Mouse (Mus musculus) G1E (cell line): Measurements from ENCODE around the gene AU022252. TPM values are rescaled to one million over a fixed set of nuclear protein-coding genes. Genes with fewer than 3 reads are reported as not detected.

Experiments
- ATAC-seq: 2 replicates; pipeline ENCODE4 v1.8.0; 2016; ENCODE audit warnings: mild to moderate bottlenecking; ENCODE audit not compliant: insufficient number of reproducible peaks, poor library complexity, low FRiP score, severe bottlenecking; ENCODE audit errors: extremely low read depth
- DNase-seq: peaks from one replicate; pipeline ENCODE4 v3.0.0; 2012; ENCODE audit warnings: low spot score
- H3K27me3 ChIP-seq: 2 replicates; pipeline ENCODE4 v1.6.1; 2012; ENCODE audit warnings: mild to moderate bottlenecking, low read length, inconsistent platforms; ENCODE audit not compliant: insufficient read depth
- H3K36me3 ChIP-seq: replicated peaks from 2 replicates; pipeline ENCODE3; 2012; ENCODE audit warnings: mild to moderate bottlenecking, inconsistent platforms
- H3K4me1 ChIP-seq: 2 replicates; pipeline ENCODE4 v1.6.1; 2012; ENCODE audit warnings: low read depth, low read length, inconsistent platforms, mixed read lengths; ENCODE audit not compliant: insufficient read depth
- H3K4me3 ChIP-seq: 2 replicates; pipeline ENCODE4 v1.5.1; 2012; ENCODE audit warnings: low read depth, mild to moderate bottlenecking, inconsistent platforms, low read length, moderate library complexity, mixed read lengths
- H3K9me3 ChIP-seq: replicated peaks from 2 replicates; pipeline ENCODE4 v1.6.1; 2012; ENCODE audit warnings: inconsistent platforms
- CTCF ChIP-seq: IDR thresholded peaks from 2 replicates; pipeline ENCODE4 v1.5.1; 2012; ENCODE audit warnings: low read depth, low read length, inconsistent platforms, mixed read lengths
- GATA1 ChIP-seq: IDR thresholded peaks from 2 replicates; pipeline ENCODE4 v1.6.1; 2012; ENCODE audit warnings: borderline replicate concordance, low read length, inconsistent platforms, mixed read lengths
- GATA2 ChIP-seq: IDR thresholded peaks from 2 replicates; pipeline ENCODE4 v1.6.1; 2012; ENCODE audit warnings: low read depth, low read length, inconsistent platforms, borderline replicate concordance
- POLR2AphosphoS5 ChIP-seq: IDR thresholded peaks from 2 replicates; pipeline ENCODE4 v1.6.1; 2012; ENCODE audit warnings: low read depth, low read length, inconsistent platforms; ENCODE audit not compliant: insufficient replicate concordance
- TAL1 ChIP-seq: conservative IDR thresholded peaks from 2 replicates; pipeline ENCODE4 v1.6.1; 2012; ENCODE audit warnings: low read depth, low read length, inconsistent platforms, mixed read lengths
- polyA plus RNA-seq: library from polyadenylated mRNA; stranded (reverse); fragments of >175 nt; gene quantifications from 2 replicates; pipeline ENCODE4 v1.2.3, GENCODE M21; 2012
- total RNA-seq, 2 experiments: library from RNA; stranded (forward) in 1 of 2; stranded (reverse) in 1 of 2; fragments of 200-1000 nt in 1 of 2; fragments of >200 nt in 1 of 2; fragmentation: Nextera tagmentation in 1 of 2; gene quantifications; 2 replicates each; pipeline ENCODE4 v1.2.3; 2014 to 2017

AU022252 gene
- total and polyA plus RNA-seq, 3 experiments: 10.1 to 25.9 (median 14.0) TPM

GRCm38 (mm10) chr4:119252025-119252808 is 19.7 kb upstream of the AU022252 start:
- peaks cover 57% of the 10 kb centered on the region for H3K27me3 ChIP-seq
- peaks cover 9% of the 10 kb centered on the region for H3K4me1 ChIP-seq
- peaks cover 12% of the 10 kb centered on the region for H3K36me3 ChIP-seq
- no peak overlapping the region for H3K4me3 ChIP-seq
- ATAC-seq (no peak), DNase-seq (no peak)
- H3K9me3 ChIP-seq: no peaks in the 10 kb centered on the region
- TF ChIP-seq GATA1 (no peak), TAL1 (no peak), GATA2 (no peak), CTCF (no peak), POLR2AphosphoS5 (no peak)

- no peak for DNase-seq
- TF ChIP-seq POLR2AphosphoS5: no peak
- ATAC-seq: no peak
- Histone ChIP-seq H3K9me3 (no peaks in the 10 kb centered on the region), H3K4me1 (0 out of 2 replicates have a peak, but pooled peaks cover 2% of the 10 kb centered on the region), H3K4me3 (no peak overlapping the region), H3K27me3 (peaks cover 25% of the 10 kb centered on the region), H3K36me3 (peaks cover 47% of the 10 kb centered on the region)
Observed at GRCm38 (mm10) chr4:119248407-119248965, 16.0 kb upstream of the AU022252 start.

GRCm38 (mm10) chr4:119247462-119248235 is 15.1 kb upstream of the AU022252 start:
- Histone ChIP-seq H3K4me1 (0 out of 2 replicates have a peak, but pooled peaks cover 2% of the 10 kb centered on the region), H3K4me3 (no peak overlapping the region), H3K36me3 (peaks cover 52% of the 10 kb centered on the region), H3K27me3 (peaks cover 18% of the 10 kb centered on the region), H3K9me3 (no peaks in the 10 kb centered on the region)
- ATAC-seq (peak; percentile 40), DNase-seq (peak; percentile 28)
- TF ChIP-seq CTCF: 0 out of 2 replicates have a peak, but pooled peaks have one; percentile 9
- no peak for TF ChIP-seq TAL1

GRCm38 (mm10) chr4:119246688-119247225 is 14.2 kb upstream of the AU022252 start:
- Histone ChIP-seq H3K4me1 (0 out of 2 replicates have a peak, but pooled peaks cover 2% of the 10 kb centered on the region), H3K9me3 (no peaks in the 10 kb centered on the region), H3K36me3 (peaks cover 61% of the 10 kb centered on the region), H3K4me3 (no peak overlapping the region), H3K27me3 (peaks cover 10% of the 10 kb centered on the region)
- no peak for DNase-seq
- TF ChIP-seq GATA1 (no peak), POLR2AphosphoS5 (no peak), TAL1 (no peak), CTCF (no peak), GATA2 (no peak)
- ATAC-seq: no peak

- DNase-seq (no peak), ATAC-seq (no peak)
- Histone ChIP-seq H3K4me1 (0 out of 2 replicates have a peak, but pooled peaks cover 2% of the 10 kb centered on the region), H3K36me3 (peaks cover 69% of the 10 kb centered on the region), H3K9me3 (no peaks in the 10 kb centered on the region), H3K27me3 (peaks cover 4% of the 10 kb centered on the region), H3K4me3 (no peak overlapping the region)
- no peak for TF ChIP-seq TAL1
- TF ChIP-seq GATA2: no peak
- no peak for TF ChIP-seq CTCF
- no peak for TF ChIP-seq POLR2AphosphoS5
- TF ChIP-seq GATA1: no peak
Observed at GRCm38 (mm10) chr4:119245961-119246360, 13.4 kb upstream of the AU022252 start.

GRCm38 (mm10) chr4:119245556-119245955 is 13.0 kb upstream of the AU022252 start:
- TF ChIP-seq CTCF (no peak), POLR2AphosphoS5 (no peak), TAL1 (no peak), GATA2 (no peak), GATA1 (no peak)
- no peak for ATAC-seq
- Histone ChIP-seq H3K27me3 (peaks cover 4% of the 10 kb centered on the region), H3K9me3 (no peaks in the 10 kb centered on the region), H3K4me1 (0 out of 2 replicates have a peak, but pooled peaks cover 2% of the 10 kb centered on the region), H3K36me3 (peaks cover 72% of the 10 kb centered on the region), H3K4me3 (no peak overlapping the region)
- DNase-seq: no peak
